Mouse (Mus musculus): Measurements from ENCODE around the gene Btg2.

Btg2 gene

GRCm38 (mm10) chr1:134080406-134080805 is 1.5 kb upstream of the Btg2 start:
- in situ Hi-C loops (cut with MboI, MseI) = loop anchor here (25.0 kb wide), 1 partner anchor 1943 kb away; the partner anchor contains the start of gene Cdk18

GRCm38 (mm10) chr1:134079477-134080163 is 700 bp upstream of the Btg2 start:
- in situ Hi-C loops (cut with MboI, MseI) = loop anchor here (25.0 kb wide), 1 partner anchor 1942 kb away; the partner anchor contains the start of gene Cdk18

- in situ Hi-C loops (cut with MboI, MseI) = loop anchor here (25.0 kb wide), 1 partner anchor 1941 kb away; the partner anchor contains the start of gene Cdk18
Observed at GRCm38 (mm10) chr1:134078061-134078795, 692 bp downstream of the Btg2 start.

- in situ Hi-C loops (cut with MboI, MseI) = loop anchor here (25.0 kb wide), 1 partner anchor 1940 kb away; the partner anchor contains the start of gene Cdk18
Observed at GRCm38 (mm10) chr1:134077389-134078060, 1.4 kb downstream of the Btg2 start.

- in situ Hi-C loops (cut with MboI, MseI) = loop anchor here (25.0 kb wide), 1 partner anchor 1939 kb away; the partner anchor contains the start of gene Cdk18
Observed at GRCm38 (mm10) chr1:134076789-134077188, 2.1 kb downstream of the Btg2 start.

GRCm38 (mm10) chr1:134075532-134075931 is 3.4 kb downstream of the Btg2 start:
- in situ Hi-C loops (cut with MboI, MseI) = loop anchor here (25.0 kb wide), 1 partner anchor 1938 kb away; the partner anchor contains the start of gene Cdk18

- in situ Hi-C loops (cut with MboI, MseI) = loop anchor here (25.0 kb wide), 1 partner anchor 1937 kb away; the partner anchor contains the start of gene Cdk18
Observed at GRCm38 (mm10) chr1:134074606-134075005, 4.3 kb downstream of the Btg2 start.

GRCm38 (mm10) chr1:134074184-134074583 is 4.7 kb downstream of the Btg2 start:
- in situ Hi-C loops (cut with MboI, MseI) = no loop called here

- in situ Hi-C loops (cut with MboI, MseI) = no loop called here
Observed at GRCm38 (mm10) chr1:134073658-134074057, 5.3 kb downstream of the Btg2 start.

GRCm38 (mm10) chr1:134073061-134073564 is 5.8 kb downstream of the Btg2 start:
- in situ Hi-C loops (cut with MboI, MseI) = no loop called here

- in situ Hi-C loops (cut with MboI, MseI) = no loop called here
Observed at GRCm38 (mm10) chr1:134071411-134072018, 7.4 kb downstream of the Btg2 start.

GRCm38 (mm10) chr1:134070099-134070669 is 8.7 kb downstream of the Btg2 start:
- in situ Hi-C loops (cut with MboI, MseI) = no loop called here

GRCm38 (mm10) chr1:134067143-134067619 is 11.7 kb downstream of the Btg2 start:
- in situ Hi-C loops (cut with MboI, MseI) = no loop called here

- in situ Hi-C loops (cut with MboI, MseI) = no loop called here
Observed at GRCm38 (mm10) chr1:134066554-134066953, 12.4 kb downstream of the Btg2 start.

- in situ Hi-C loops (cut with MboI, MseI) = no loop called here
Observed at GRCm38 (mm10) chr1:134065241-134065809, 13.6 kb downstream of the Btg2 start.

GRCm38 (mm10) chr1:134064296-134064831 is 14.6 kb downstream of the Btg2 start:
- in situ Hi-C loops (cut with MboI, MseI) = loop anchor here (5.0 kb wide), 1 partner anchor 1022 kb away; no protein-coding TSS in a partner anchor

GRCm38 (mm10) chr1:134063773-134064125 is 15.2 kb downstream of the Btg2 start:
- in situ Hi-C loops (cut with MboI, MseI) = loop anchor here (5.0 kb wide), 1 partner anchor 1021 kb away; no protein-coding TSS in a partner anchor

GRCm38 (mm10) chr1:134063086-134063772 is 15.7 kb downstream of the Btg2 start:
- in situ Hi-C loops (cut with MboI, MseI) = loop anchor here (5.0 kb wide), 1 partner anchor 1021 kb away; no protein-coding TSS in a partner anchor

- in situ Hi-C loops (cut with MboI, MseI) = loop anchor here (5.0 kb wide), 1 partner anchor 1020 kb away; no protein-coding TSS in a partner anchor
Observed at GRCm38 (mm10) chr1:134062411-134063085, 16.4 kb downstream of the Btg2 start.

Data from T-helper 1 cell (primary cell).